In the genomic region with DNA sequence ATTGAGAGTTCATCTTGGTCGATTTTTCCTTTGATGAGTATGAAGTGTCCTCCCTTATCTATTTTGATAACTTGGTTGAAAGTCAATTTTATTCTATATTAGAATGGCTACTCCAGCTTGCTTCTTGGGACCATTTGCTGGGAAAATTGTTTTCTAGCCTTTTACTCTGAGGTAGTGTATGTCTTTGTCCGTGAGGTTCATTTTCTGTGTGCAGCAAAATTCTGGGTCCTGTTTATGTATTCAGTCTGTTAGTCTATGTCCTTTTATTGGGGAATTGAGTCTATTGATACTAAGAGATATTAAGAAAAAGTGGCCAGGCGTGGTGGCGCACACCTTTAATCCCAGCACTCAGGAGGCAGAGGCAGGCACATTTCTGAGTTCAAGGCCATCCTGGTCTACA, we compare ENCODE assay signal across 8 mouse cellular contexts. TPM values are rescaled to one million over a fixed set of nuclear protein-coding genes. Genes with fewer than 3 reads are reported as not detected.
DNase-seq lines count a peak whose midpoint lies in the region; ATAC-seq and TF ChIP-seq lines count a peak whose summit lies in the region.
"Not testable (repeated sequence)": the region's sequence is repeated elsewhere in the genome, so short reads cannot be mapped to it uniquely, and the experiment has no call there.
"Had no signal": no experiment of that assay in that cellular context is flagged by ENCODE, and none has a peak within 500 bp of the region (broad histone marks: within the 10 kb centered on the region; RNA-seq: fewer than 3 reads in every experiment).

No protein-coding gene starts in this region.

- DNase-seq in heart, embryonic 10.5 days (ENCODE audit: low spot score); hindbrain, embryonic 14.5 days (ENCODE audit: low spot score); layer of hippocampus, adult 2 months (ENCODE audit: low spot score in 2 of 2); liver, embryonic 14.5 days (ENCODE audit: low read depth in 3 of 3, low spot score in 3 of 3): not testable (repeated sequence)
- peak; percentile 8 for DNase-seq in retina, embryonic 14.5 days (ENCODE audit: low spot score)

- not testable (repeated sequence) for H3K27me3 ChIP-seq in embryonic facial prominence, embryonic 13.5 days; heart, embryonic 10.5 days (ENCODE audit: insufficient read depth, poor library complexity, severe bottlenecking); hindbrain, embryonic 14.5 days (ENCODE audit: control insufficient read depth, insufficient read depth, low read length); liver, embryonic 14.5 days (ENCODE audit: control insufficient read depth, insufficient read depth, low read length); midbrain, embryonic 12.5 days

- not testable (repeated sequence) for H3K36me3 ChIP-seq in embryonic facial prominence, embryonic 13.5 days; heart, embryonic 10.5 days; hindbrain, embryonic 14.5 days (replicated peaks; ENCODE audit: control insufficient read depth, insufficient read depth); liver, embryonic 14.5 days (replicated peaks; ENCODE audit: control insufficient read depth, insufficient read depth, low read depth); midbrain, embryonic 12.5 days

- H3K4me3 ChIP-seq in embryonic facial prominence, embryonic 13.5 days = peak overlapping the region; percentile 34
- H3K4me3 ChIP-seq in heart, embryonic 10.5 days = peak overlapping the region; percentile 48
- H3K4me3 ChIP-seq in hindbrain, embryonic 14.5 days (replicated peaks; ENCODE audit: low read length) = peak overlapping the region; percentile 27
- peak overlapping the region; percentile 35; the same call in 1 of the 2 replicates for H3K4me3 ChIP-seq in layer of hippocampus, adult 2 months
- H3K4me3 ChIP-seq in liver, embryonic 14.5 days (ENCODE audit: insufficient read depth in 1 of 2, low read depth in 2 of 2, low read length in 2 of 2) = not testable (repeated sequence)
- peak overlapping the region; percentile 33 for H3K4me3 ChIP-seq in midbrain, embryonic 12.5 days

- ATAC-seq in embryonic facial prominence, embryonic 13.5 days (ENCODE audit: insufficient number of reproducible peaks, insufficient read depth, low FRiP score, low TSS enrichment, low read depth); hindbrain, embryonic 14.5 days (ENCODE audit: low FRiP score); liver, embryonic 14.5 days (ENCODE audit: insufficient read depth); midbrain, embryonic 12.5 days (ENCODE audit: low FRiP score, low read depth): not testable (repeated sequence)

- not testable (repeated sequence) for H3K9me3 ChIP-seq in embryonic facial prominence, embryonic 13.5 days; heart, embryonic 10.5 days; hindbrain, embryonic 14.5 days (ENCODE audit: control insufficient read depth, low read length); liver, embryonic 14.5 days (ENCODE audit: control insufficient read depth, low read length); midbrain, embryonic 12.5 days

- not testable (repeated sequence) for H3K27ac ChIP-seq in embryonic facial prominence, embryonic 13.5 days; heart, embryonic 10.5 days; hindbrain, embryonic 14.5 days; layer of hippocampus, adult 2 months; liver, embryonic 14.5 days; midbrain, embryonic 12.5 days (replicated peaks)

- peak overlapping the region; percentile 58 for H3K4me2 ChIP-seq in embryonic facial prominence, embryonic 13.5 days
- peak overlapping the region; percentile 58 for H3K4me2 ChIP-seq in hindbrain, embryonic 14.5 days (replicated peaks)
- H3K4me2 ChIP-seq in liver, embryonic 14.5 days (ENCODE audit: low read depth) = peak overlapping the region; percentile 43
- peak overlapping the region; percentile 51 for H3K4me2 ChIP-seq in midbrain, embryonic 12.5 days (replicated peaks)

- TF ChIP-seq EP300 in liver, embryonic 14.5 days (IDR thresholded peaks at IDR 0.05; ENCODE audit: low read depth) = not testable (repeated sequence)

- 40% methylated on average over 4 of the region's 4 CpGs for WGBS in embryonic facial prominence, embryonic 13.5 days
- 36% methylated on average over 4 of the region's 4 CpGs for WGBS in heart, embryonic 10.5 days
- 41% methylated on average over 4 of the region's 4 CpGs for WGBS in hindbrain, embryonic 14.5 days
- 45% methylated on average over 4 of the region's 4 CpGs for WGBS in liver, embryonic 14.5 days (ENCODE audit: insufficient replicate concordance)
- 38% methylated on average over 4 of the region's 4 CpGs for WGBS in midbrain, embryonic 12.5 days

- not testable (repeated sequence) for H3K4me1 ChIP-seq in embryonic facial prominence, embryonic 13.5 days; heart, embryonic 10.5 days; hindbrain, embryonic 14.5 days (replicated peaks; ENCODE audit: control insufficient read depth, insufficient read depth, low read length); liver, embryonic 14.5 days (replicated peaks; ENCODE audit: control insufficient read depth in 2 of 2, insufficient read depth in 2 of 2, low read length in 1 of 2); midbrain, embryonic 12.5 days

- H3K9ac ChIP-seq in embryonic facial prominence, embryonic 13.5 days; liver, embryonic 14.5 days (replicated peaks); midbrain, embryonic 12.5 days (replicated peaks): not testable (repeated sequence)
- H3K9ac ChIP-seq in hindbrain, embryonic 14.5 days = peak overlapping the region; percentile 45

- TF ChIP-seq CTCF in layer of hippocampus, adult 2 months (conservative IDR thresholded peaks at IDR 0.05); liver, embryonic 14.5 days (IDR thresholded peaks at IDR 0.05; ENCODE audit: low read depth): not testable (repeated sequence)

RNA-seq across cellular contexts. Expression of a gene that starts 27.8 kb away (rescaled TPM):
- 31.4 and 33.9 TPM in 2 replicates for polyA plus RNA-seq in embryonic facial prominence, embryonic 13.5 days (2015; fragmentation: Nextera tagmentation; extraction: Ambion mirVana)
- polyA plus RNA-seq in heart, embryonic 10.5 days (2016; fragmentation: Nextera tagmentation; extraction: Ambion mirVana) = 26.6 and 30.6 TPM in 2 replicates
- polyA plus RNA-seq in hindbrain, embryonic 14.5 days (2014; fragmentation: Nextera tagmentation; extraction: Ambion mirVana) = 21.1 and 27.2 TPM in 2 replicates
- 10 to 100 TPM; 19.8 to 21.3 TPM for total RNA-seq in layer of hippocampus, adult 2 months (2021)
- polyA plus RNA-seq in liver, embryonic 14.5 days (2012; rRNA removed) = 7.1 and 11.5 TPM in 2 replicates
- 11.7 and 12.1 TPM in 2 replicates for polyA plus RNA-seq in liver, embryonic 14.5 days (2014; fragmentation: Nextera tagmentation; extraction: Ambion mirVana)
- 30.3 and 32.2 TPM in 2 replicates for polyA plus RNA-seq in midbrain, embryonic 12.5 days (2016; fragmentation: Nextera tagmentation; extraction: Ambion mirVana)

RNA-seq across cellular contexts. Expression of a gene that starts 56.2 kb away (rescaled TPM):
- polyA plus RNA-seq in embryonic facial prominence, embryonic 13.5 days (2015; fragmentation: Nextera tagmentation; extraction: Ambion mirVana) = 22.5 and 46.4 TPM in 2 replicates
- 9.7 and 31.2 TPM in 2 replicates for polyA plus RNA-seq in heart, embryonic 10.5 days (2016; fragmentation: Nextera tagmentation; extraction: Ambion mirVana)
- 5.9 and 6.4 TPM in 2 replicates for polyA plus RNA-seq in hindbrain, embryonic 14.5 days (2014; fragmentation: Nextera tagmentation; extraction: Ambion mirVana)
- 10 to 100 TPM; 71.8 to 77.6 TPM for total RNA-seq in layer of hippocampus, adult 2 months (2021)
- 0.04 and 0.16 TPM in 2 replicates for polyA plus RNA-seq in liver, embryonic 14.5 days (2012; rRNA removed)
- polyA plus RNA-seq in liver, embryonic 14.5 days (2014; fragmentation: Nextera tagmentation; extraction: Ambion mirVana) = 0.08 and 0.14 TPM in 2 replicates
- polyA plus RNA-seq in midbrain, embryonic 12.5 days (2016; fragmentation: Nextera tagmentation; extraction: Ambion mirVana) = 48.8 TPM in 2 replicates
- total RNA-seq: megakaryocyte-erythroid progenitor cell, adult 5-6 weeks had no signal
